Mouse (Mus musculus) erythroblast, embryonic 14.5 days (primary cell): ENCODE measurements at regions not wholly inside any gene's neighbourhood (a gene's known extent, or its start where the extent isn't known, plus 50 kb on each side); places are given as distances from the start of the nearest gene placed in this dataset.

Source experiments
- GATA1 ChIP-seq: IDR thresholded peaks from 2 replicates; pipeline ENCODE4 v1.6.1; 2012; ENCODE audit warnings: low read length, inconsistent platforms, mixed read lengths
- TAL1 ChIP-seq: IDR thresholded peaks from 3 replicates; pipeline ENCODE4 v1.6.1; 2012; ENCODE audit warnings: low read length, inconsistent platforms, mixed read lengths

GRCm38 (mm10) chr2:46283929-46284598 lies 1166.9 kb upstream of the Zeb2 start:
- TF ChIP-seq GATA1 (no peak), TAL1 (no peak)
